Mouse (Mus musculus): Measurements from ENCODE around the gene Klkb1.

The Klkb1 gene

DNA sequence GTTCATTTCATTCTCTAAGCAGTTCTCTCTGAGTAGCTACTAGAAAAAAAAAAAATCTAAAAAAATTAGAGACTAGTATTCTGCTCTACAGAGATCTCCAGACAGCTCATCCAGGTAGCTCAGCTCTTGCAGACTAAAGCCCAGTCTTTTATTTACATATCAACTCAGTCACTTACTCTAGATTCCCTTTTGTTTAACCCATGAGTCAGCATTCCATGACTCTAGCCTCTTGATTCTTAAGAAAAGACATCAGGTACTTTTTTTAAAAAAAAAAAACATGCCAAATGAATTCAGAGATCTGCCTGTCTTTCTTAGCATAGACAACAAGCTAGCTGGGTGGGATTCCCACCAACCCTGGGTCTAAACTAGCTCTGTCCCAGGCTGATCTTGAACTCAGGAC is 26.2 kb downstream of the Klkb1 start:
- no peak for DNase-seq (ENCODE audit: low spot score)

DNA sequence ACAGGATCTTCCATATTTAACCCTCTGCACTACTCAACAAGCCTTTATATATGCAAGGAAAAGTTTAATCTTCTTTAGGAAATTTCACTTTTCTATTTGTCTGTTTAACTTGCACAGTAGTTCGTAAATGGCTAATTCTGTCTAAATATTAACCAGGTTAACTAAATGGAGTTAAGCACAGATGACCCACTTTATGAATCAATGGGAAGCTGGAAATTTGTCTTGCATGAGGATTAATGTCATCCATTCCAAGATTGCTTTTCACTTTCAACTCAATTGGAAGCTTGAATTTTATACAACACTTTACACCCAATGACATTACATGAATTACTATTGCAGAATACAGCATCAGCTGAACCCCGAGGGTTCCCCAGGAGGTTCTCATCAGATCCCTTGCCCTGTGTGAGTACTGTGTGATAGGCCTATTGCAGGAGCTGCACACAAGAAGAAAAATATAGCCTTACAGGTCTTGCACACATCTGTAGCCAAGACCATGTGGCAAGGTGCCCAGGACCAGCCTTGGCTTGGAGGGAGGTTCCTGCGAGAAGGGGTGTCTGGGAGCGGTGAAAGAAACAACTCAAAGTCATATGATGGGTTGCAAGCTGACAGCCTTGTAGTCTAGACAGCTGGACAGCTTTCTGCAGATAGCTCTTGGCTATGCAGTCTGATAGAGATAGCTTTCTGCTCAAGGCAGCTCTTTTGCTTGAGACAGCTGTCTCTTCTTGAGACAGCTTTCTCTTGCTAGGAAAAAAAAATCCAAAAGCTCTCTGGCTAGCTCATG is 26.9 kb downstream of the Klkb1 start:
- DNase-seq (ENCODE audit: low spot score) = no peak

DNA sequence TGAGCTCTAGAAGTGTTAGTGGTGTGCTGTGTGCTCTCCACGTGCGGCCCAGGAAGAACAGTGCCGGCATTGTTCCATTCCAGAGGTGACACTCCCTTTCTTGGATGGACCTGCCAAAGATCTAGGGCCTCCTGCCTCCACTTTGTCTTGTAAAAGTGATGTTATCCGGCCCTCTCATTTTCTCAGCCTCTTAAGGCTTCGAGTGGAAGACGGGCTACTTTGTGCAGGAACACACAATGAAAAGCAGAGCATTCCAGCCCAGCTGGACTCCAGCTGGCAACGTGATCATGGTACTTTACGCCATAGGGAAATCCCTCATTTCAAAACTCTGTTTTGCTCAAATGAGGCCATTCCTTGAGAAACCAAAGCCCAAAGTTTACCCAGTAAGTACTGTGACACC is 27.7 kb downstream of the Klkb1 start:
- no peak for DNase-seq (ENCODE audit: low spot score)

DNA sequence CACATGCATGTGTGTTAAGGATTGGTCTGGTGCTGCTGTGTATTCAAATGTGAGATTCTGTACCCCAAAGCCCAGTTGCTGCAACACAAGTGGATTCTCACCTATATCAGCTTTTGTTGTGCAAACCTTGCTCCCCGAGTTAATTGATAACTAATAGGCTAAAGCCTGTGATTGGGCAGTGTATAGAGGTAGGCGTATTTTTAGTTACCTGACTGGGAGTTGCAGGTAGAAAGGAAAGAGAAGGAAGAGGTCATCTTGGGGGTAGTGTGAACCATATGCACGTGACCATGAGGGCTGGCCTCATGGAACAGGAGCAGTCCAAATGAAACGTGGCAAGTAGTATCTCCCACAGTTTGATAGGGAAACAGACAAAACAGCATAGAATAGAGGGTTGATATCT is 29.7 kb downstream of the Klkb1 start:
- no peak for DNase-seq (ENCODE audit: low spot score)

DNA sequence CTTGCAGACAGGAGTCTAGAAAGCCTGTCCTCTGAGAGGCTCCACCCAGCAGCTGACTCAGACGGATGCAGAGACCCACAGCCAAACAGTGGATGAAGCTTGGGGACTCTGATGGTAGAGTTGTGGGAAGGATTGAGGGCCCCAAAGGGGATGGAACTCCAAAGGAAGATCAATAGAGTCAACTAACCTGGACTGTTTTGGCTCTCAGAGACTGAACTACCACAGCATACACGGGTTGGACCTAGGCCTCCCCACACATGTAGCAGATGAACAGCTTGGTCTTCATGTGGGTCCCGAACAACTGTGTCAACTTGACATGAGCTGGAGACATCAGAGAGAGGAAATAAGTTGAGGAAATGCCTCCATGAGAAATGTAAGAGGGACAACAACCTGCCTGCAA is 31.8 kb downstream of the Klkb1 start:
- no peak for DNase-seq (ENCODE audit: low spot score)

DNA sequence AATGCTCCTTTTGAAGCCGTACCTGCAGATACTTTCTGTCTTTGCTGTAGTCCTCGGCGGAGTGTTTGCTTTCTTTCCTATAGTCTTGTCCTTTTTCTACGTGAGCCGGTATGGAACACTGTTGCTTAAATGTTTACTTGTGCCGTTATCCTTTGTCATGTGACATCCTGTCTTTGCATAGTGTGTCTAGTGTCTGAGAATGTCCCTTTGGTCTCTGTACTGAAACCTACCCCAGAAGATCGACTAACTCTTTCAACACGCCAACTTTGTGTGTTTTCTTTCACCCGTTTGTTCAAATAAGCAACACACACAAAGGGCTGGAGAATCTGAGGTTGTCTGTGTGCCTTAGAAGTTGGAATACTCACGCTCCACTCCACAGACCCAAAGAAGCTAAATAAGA is 32.7 kb downstream of the Klkb1 start, which contains the start of gene F11:
Gene F11, minus strand, starts transcription at position 112 of the 400 bp plus-strand sequence.
- no peak for DNase-seq (ENCODE audit: low spot score)

DNA sequence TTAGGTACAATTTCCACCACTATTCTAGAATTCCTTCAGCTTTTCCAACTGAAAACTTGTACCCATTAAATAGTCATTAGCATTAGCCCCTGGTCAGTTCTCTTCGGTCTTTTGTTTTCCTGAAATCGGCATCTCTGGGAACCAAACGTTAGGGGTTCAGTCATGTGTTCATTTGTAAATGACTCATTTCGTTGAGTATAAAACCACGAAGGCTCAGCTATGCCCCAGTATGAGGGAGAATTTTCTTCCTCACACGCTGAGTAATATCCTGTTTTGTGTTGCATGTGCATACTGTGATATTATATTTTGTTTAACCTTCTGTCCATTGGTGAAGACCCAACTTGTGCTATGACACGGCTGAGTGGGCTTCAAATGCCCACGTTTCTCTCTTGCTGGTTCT is 36.2 kb downstream of the Klkb1 start:
- no peak for DNase-seq (ENCODE audit: low spot score)

DNA sequence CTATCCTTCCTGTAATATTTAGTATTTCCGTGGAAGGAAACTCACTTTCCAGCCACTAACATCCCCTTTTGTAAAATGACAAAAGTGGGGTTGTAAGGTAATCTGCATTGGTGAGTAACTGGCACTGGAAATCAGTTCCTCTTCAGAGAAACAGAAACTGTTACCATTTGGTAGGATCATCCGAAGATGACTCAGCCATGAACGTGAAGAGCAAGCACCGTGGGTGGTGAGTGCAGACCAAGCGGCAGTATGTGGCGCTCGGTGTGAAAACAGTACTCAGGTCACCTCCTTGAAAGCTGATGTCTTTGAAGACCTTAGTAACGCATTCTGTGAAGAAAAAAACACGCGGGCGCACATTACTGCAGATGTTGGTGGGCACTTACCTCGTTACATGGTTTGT is 39.6 kb downstream of the Klkb1 start:
- DNase-seq (ENCODE audit: low spot score) = no peak

DNA sequence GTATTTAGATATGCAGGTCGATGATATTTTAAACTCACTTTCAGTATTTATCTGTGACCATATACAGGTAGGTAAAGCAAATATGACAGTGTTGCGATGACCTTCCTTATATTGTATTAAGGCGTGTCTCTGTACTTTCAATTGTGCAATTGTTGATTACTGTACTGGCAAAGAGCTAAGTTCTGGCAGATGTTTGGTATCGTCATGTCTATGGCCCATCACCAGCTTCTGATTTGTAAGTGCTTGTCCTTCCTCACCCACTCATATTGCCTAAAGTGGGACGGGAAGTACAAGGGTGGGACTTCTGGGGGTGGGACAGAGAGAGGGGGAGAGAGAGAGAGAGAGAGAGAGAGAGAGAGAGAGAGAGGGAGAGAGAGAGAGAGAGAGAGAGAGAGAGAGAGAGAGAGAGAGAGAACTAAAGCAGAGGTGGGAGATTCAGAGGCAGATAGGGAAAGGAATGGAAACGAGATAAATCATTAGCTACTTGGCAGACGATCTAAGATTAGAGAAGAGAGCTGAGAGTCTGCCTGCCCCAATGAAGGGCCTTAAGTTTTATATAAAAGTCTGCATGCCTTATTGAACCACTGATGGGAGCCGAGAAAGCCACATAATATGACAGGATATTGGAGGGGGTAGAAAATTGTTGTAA is 40.3 kb downstream of the Klkb1 start:
- DNase-seq (ENCODE audit: low spot score) = no peak

DNA sequence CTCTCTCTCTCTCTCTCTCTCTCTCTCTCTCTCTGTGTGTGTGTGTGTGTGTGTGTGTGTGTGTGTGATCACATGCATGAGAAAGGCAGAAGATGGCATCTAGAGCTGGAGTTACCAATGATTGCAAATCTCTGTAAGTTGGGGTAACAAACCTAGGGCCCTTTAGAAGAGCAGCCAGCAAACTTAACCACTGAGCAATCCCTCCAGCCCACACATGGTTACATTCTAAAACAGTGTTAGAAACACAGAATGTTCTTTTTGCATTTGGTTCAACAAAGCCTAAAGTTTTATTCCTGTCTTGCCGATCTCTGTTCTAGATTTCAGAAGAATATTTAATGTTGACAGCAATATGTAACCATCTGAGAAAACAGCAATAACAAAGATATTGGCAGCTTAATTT is 41.1 kb downstream of the Klkb1 start:
- DNase-seq (ENCODE audit: low spot score) = no peak

DNA sequence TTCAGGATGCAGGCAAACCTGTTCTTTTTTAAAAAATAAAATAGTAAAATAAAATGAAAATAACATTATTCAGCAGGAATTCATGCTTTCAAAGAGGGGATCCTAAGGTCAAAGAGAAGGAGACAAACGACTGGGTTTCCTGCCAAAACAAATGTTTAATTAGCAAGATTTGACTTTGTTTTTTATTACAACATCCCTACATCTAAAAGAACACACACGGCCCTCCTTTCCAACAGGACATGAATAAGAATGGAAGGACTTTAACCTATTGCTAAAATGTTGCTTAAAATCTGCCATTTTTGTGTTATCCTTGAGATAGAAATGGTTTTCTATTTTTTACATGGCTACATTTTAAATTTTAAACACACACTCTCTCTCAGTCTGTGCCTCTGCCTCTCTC is 41.5 kb downstream of the Klkb1 start:
- no peak for DNase-seq (ENCODE audit: low spot score)

DNA sequence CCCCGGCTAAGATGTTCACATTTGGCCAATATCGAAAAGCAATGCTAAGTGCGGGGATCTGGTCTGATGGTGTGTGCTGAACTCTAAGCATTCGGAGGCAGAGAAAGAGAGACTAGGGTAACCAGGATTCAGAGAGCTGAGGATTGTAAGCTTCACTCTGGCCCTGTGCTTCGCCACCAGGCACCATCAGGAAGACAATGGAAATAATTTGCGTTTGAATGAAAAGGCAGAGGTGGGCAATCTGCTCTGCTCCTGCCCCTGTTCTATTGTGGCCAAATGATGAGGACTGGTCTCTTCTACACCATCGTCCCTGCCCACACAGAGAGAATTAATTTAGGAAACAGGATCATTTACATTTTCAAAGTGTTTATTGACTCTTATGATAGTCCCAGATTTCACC is 48.4 kb downstream of the Klkb1 start:
- DNase-seq (ENCODE audit: low spot score) = no peak

DNA sequence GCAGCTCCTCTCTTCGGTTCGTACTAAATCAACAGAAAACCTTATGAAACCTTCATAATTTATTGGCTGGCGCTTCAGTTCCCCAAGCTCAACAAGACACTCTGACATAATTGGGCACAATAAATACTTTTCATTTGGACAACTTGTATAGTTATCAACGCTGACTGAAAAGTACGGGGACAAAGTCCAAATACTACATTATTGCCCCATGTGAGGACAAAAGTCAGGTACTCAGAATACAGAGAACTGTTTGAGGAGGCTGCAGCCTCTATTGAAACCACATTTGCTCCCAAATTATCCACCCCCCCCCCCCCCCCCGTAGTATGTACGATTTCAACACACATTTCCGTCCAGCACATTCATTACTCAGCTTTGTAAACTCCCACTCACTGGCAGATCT is 55.3 kb downstream of the Klkb1 start:
- no peak for DNase-seq (ENCODE audit: low spot score)

DNA sequence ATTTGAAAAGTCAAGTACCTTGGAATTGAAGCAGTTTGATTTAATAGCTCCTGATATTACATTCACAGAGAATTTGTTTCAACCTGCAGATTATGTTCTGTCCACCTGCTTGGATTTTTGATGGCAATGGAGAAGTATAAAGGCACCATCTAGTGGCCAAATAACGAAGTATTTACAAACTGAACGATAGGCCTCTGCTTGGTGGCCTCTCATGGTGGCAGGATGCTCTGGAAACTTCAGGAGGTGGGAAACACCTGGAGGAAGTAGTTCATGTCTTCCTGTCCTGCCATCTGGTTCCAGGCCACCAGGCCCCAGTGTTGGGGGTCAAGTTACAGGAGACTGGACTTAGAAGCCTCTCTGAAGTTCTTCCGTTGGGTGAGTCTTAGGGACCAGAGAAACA is 56.4 kb downstream of the Klkb1 start:
- no peak for DNase-seq (ENCODE audit: low spot score)

DNA sequence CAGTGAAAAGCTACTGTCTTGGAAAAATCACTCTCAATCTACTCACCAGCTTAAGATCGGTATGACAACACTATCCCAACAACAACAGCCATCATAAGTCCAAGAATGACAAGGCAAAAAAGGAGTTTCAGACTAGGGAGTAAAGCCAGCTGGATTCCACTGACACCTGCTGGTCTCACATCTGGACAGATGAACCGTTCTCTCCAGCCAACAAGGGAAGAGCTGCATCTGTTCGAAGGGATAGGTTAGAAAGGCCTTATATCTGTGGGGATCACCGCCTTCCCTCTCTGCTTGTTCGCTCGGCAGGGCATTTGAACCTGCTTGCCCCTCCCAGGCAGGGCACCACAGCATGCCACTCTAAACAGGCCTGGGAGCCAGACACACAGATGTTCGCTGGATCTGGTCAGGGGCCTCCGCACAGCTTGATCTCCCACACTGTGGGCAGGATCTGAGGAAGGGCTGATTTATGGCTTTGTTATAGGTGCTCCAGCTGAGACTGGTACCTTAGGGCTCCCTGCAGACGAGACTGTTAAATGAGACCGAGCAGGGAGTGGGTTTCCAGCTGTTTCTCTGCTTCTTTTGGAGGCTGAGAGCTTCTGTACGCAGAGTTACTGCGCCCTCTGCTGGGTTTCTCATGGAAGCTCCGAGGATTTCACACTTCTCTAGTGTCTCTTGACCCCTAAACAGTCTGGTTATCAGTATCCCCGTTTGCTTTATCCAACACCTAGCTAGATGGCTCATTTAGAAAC is 58.3 kb downstream of the Klkb1 start:
- DNase-seq (ENCODE audit: low spot score) = peak; percentile 7

DNA sequence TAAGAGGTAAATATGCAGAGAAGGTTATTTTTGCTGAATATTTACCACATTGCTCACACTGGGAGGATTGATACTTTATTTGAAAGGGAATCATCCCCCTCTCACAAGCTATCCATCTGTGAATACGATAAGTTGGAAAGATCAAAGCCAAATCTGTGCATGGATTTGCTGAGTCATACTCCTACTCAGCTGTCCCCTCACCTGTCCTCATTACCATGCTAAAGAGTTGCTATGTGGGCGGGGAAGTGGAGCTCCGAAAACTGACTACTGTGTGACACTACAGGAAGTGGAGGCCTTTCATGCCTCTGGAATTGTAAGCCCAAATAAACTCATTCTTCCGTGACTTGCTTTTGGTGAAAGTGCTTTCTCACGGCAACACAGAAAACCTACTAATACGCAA is 59.4 kb downstream of the Klkb1 start:
- DNase-seq (ENCODE audit: low spot score) = no peak

DNA sequence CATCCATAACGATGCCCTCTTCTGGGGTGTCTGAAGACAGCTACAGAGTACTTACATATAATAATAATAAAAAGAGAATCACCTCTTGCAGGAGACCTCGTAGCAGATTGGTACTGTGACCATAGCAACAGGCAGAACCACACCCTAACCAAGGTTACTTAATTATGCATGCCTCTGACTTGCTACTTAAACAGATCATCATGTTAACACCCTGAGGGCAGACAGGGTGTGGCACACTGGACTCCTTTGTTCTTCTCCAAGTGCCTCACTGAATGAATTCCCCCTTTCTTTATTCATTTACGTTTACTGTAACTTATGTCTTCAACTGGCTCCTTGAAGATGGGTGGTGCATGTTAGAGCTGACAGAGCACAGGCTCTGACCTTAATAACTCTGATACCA is 61.4 kb downstream of the Klkb1 start:
- no peak for DNase-seq (ENCODE audit: low spot score)

Data from ovary, postnatal 10 days (tissue).